18 mouse cellular contexts compared by ENCODE assay signal in the genomic region with DNA sequence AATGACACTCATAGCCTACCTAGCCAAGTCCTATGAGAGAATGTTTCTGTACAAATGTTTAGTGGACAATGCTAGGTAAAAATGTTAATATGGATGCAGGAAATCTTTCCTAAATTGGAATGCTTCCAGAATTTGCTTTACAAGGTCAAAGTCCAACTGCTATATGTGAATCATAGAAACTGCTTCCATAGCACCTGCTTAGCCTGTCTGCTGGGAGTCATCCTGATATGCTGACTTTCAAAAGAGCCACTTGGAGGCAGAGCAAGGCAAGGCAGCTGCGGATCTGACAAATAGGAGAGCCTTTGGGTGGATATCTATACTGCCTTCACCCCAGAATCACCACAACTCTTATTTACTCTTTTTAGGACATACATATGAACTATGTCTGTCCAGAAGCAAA. TPM values are rescaled to one million over a fixed set of nuclear protein-coding genes. Genes with fewer than 3 reads are reported as not detected.
"Had no signal": no experiment of that assay in that cellular context is flagged by ENCODE, and none has a peak within 500 bp of the region (broad histone marks: within the 10 kb centered on the region; RNA-seq: fewer than 3 reads in every experiment).

No protein-coding gene starts in this region.

- H3K4me2 ChIP-seq: lung, embryonic 15.5 days; midbrain, embryonic 11.5 days; midbrain, embryonic 13.5 days; midbrain, embryonic 15.5 days; neural tube, embryonic 12.5 days had no signal

- H3K4me3 ChIP-seq: lung, embryonic 15.5 days; megakaryocyte, embryonic 14.5 days; midbrain, embryonic 13.5 days; midbrain, embryonic 15.5 days; neural tube, embryonic 12.5 days had no signal

- ATAC-seq: lung, postnatal 0 days; midbrain, embryonic 13.5 days; midbrain, embryonic 15.5 days had no signal

- H3K27me3 ChIP-seq: lung, embryonic 15.5 days; megakaryocyte, embryonic 14.5 days; midbrain, embryonic 13.5 days; midbrain, embryonic 15.5 days; neural tube, embryonic 12.5 days had no signal

- DNase-seq: lung, adult 18-20 months; lung, postnatal 14 days; lung, postnatal 36 days; right cerebral cortex, postnatal 14 days; thymus, adult 18-20 months; thymus, postnatal 14 days; thymus, postnatal 4 days had no signal

- H3K9me3 ChIP-seq: lung, embryonic 15.5 days; megakaryocyte, embryonic 14.5 days; midbrain, embryonic 13.5 days; midbrain, embryonic 15.5 days; neural tube, embryonic 12.5 days had no signal

- H3K36me3 ChIP-seq: lung, embryonic 15.5 days; midbrain, embryonic 13.5 days; midbrain, embryonic 15.5 days; neural tube, embryonic 12.5 days had no signal

- H3K27ac ChIP-seq: liver, embryonic 14.5 days; lung, embryonic 15.5 days; macrophage; midbrain, embryonic 13.5 days; midbrain, embryonic 15.5 days; neural tube, embryonic 12.5 days had no signal

- H3K9ac ChIP-seq: liver, embryonic 14.5 days; lung, embryonic 15.5 days; midbrain, embryonic 13.5 days; midbrain, embryonic 15.5 days; neural tube, embryonic 12.5 days had no signal

- H3K4me1 ChIP-seq: lung, embryonic 15.5 days; megakaryocyte, embryonic 14.5 days; midbrain, embryonic 13.5 days; midbrain, embryonic 15.5 days; neural tube, embryonic 12.5 days had no signal

RNA-seq across cellular contexts. Expression of a gene that starts 14.5 kb away (rescaled TPM):
- total RNA-seq: monocyte, adult 5-6 weeks; neutrophil, adult 5-6 weeks had no signal

RNA-seq across cellular contexts. Expression of a gene that starts 23.4 kb away (rescaled TPM):
- total RNA-seq: monocyte, adult 5-6 weeks; neutrophil, adult 5-6 weeks had no signal
